Mouse (Mus musculus): ENCODE measurements around the gene Gtpbp3.
A peak's percentile ranks its signal among the peaks of the same experiment; 100 is the strongest.

Gene Gtpbp3

GRCm38 (mm10) chr8:71487691-71488445 is at the start of gene Gtpbp3:
Gtpbp3 (plus strand) TSS chr8:71488103.
- peak; percentile 84 to 89 for DNase-seq

- peak; percentile 45 to 68 for DNase-seq
Measured at GRCm38 (mm10) chr8:71441404-71441803, 46.5 kb upstream of the Gtpbp3 start.

- no peak for DNase-seq
Measured at GRCm38 (mm10) chr8:71445096-71445495, 42.8 kb upstream of the Gtpbp3 start.

GRCm38 (mm10) chr8:71451337-71451736 is 36.6 kb upstream of the Gtpbp3 start:
- no peak for DNase-seq

GRCm38 (mm10) chr8:71451777-71452176 is 36.1 kb upstream of the Gtpbp3 start:
- no peak for DNase-seq

- DNase-seq, result no peak
Measured at GRCm38 (mm10) chr8:71452669-71453068, 35.2 kb upstream of the Gtpbp3 start.

- DNase-seq, result no peak
Measured at GRCm38 (mm10) chr8:71454668-71455067, 33.2 kb upstream of the Gtpbp3 start.

- peak in 1 of 2 experiments; percentile 29 for DNase-seq
Measured at GRCm38 (mm10) chr8:71456906-71457305, 31.0 kb upstream of the Gtpbp3 start.

GRCm38 (mm10) chr8:71457659-71458270 is 30.1 kb upstream of the Gtpbp3 start:
- no peak for DNase-seq

GRCm38 (mm10) chr8:71460716-71461115 is 27.2 kb upstream of the Gtpbp3 start:
- DNase-seq, result no peak

GRCm38 (mm10) chr8:71461152-71461840 is 26.6 kb upstream of the Gtpbp3 start:
- DNase-seq, result peak; percentile 59 to 63

GRCm38 (mm10) chr8:71462191-71462590 is 25.7 kb upstream of the Gtpbp3 start:
- DNase-seq, result no peak

- peak; percentile 79 to 80 for DNase-seq
Measured at GRCm38 (mm10) chr8:71462786-71463185, 25.1 kb upstream of the Gtpbp3 start.

- peak; percentile 100 for DNase-seq
Measured at GRCm38 (mm10) chr8:71463188-71464033, 24.5 kb upstream of the Gtpbp3 start, which contains the start of gene Abhd8. Abhd8 (minus strand) TSS chr8:71463655.

GRCm38 (mm10) chr8:71464513-71465500 is 23.1 kb upstream of the Gtpbp3 start, which contains the start of gene Mrpl34:
Mrpl34 (plus strand) TSS chr8:71464959.
- peak; percentile 98 for DNase-seq

GRCm38 (mm10) chr8:71465733-71466132 is 22.2 kb upstream of the Gtpbp3 start:
- no peak for DNase-seq

- peak in 1 of 2 experiments; percentile 42 for DNase-seq
Measured at GRCm38 (mm10) chr8:71466198-71466597, 21.7 kb upstream of the Gtpbp3 start.

- no peak for DNase-seq
Measured at GRCm38 (mm10) chr8:71467201-71467600, 20.7 kb upstream of the Gtpbp3 start.

- DNase-seq, result peak in 1 of 2 experiments; percentile 10
Measured at GRCm38 (mm10) chr8:71468001-71468400, 19.9 kb upstream of the Gtpbp3 start.

- DNase-seq, result peak; percentile 96 to 98
Measured at GRCm38 (mm10) chr8:71468916-71469315, 19.0 kb upstream of the Gtpbp3 start, which contains the start of gene Dda1. Dda1 (plus strand) TSS chr8:71469199.

GRCm38 (mm10) chr8:71469411-71469810 is 18.5 kb upstream of the Gtpbp3 start:
- DNase-seq, result no peak

Data from cerebellum, postnatal 25 days (tissue).